11 mouse cellular contexts compared by ENCODE assay signal in the genomic region with DNA sequence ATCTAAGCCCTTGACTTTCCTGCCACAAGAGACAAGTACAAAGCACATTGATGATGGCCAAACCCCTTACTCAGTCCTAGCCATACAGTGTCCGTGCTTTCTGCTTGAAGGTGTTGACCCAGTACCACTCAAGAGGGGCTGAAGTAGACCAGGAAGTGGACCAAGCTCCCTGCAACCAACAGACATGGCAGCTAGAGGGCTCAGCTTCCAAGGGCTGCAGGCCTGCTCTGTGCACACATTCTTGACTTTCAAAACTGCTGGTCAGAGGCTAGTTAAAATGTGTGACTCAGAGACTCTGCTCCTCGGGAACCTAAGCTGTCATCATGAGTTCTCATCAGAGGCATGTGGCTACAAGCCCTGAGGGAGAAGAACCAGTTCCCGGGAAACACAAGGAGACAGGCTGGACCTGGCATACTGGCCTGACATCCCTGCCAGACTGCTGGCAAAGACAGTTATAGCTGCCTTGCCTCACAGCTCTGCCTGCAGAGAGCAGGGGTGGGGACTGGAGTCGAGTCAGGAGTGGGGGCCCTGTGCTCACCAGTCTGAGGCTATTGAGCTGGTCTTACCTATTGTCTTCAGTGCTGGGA. TPM values are rescaled to one million over a fixed set of nuclear protein-coding genes. Genes with fewer than 3 reads are reported as not detected.
DNase-seq lines count a peak whose midpoint lies in the region; ATAC-seq lines count a peak whose summit lies in the region.
"Had no signal": no experiment of that assay in that cellular context is flagged by ENCODE, and none has a peak within 500 bp of the region (broad histone marks: within the 10 kb centered on the region; RNA-seq: fewer than 3 reads in every experiment).

No protein-coding gene starts in this region.

- peak; percentile 79 for DNase-seq in gastrocnemius, adult 18-20 months (ENCODE audit: low spot score)
- no peak for DNase-seq in gastrocnemius, postnatal 25 days
- peak; percentile 72 for DNase-seq in midbrain, embryonic 11.5 days (ENCODE audit: low spot score, missing footprints)
- DNase-seq in cerebellum, postnatal 25 days, result peak; percentile 85 to 87
- DNase-seq in urinary bladder, adult 2 months (ENCODE audit: low spot score), result peak; percentile 62
- no peak for DNase-seq in liver, embryonic 11.5 days (ENCODE audit: low spot score)

- no peak for ATAC-seq in midbrain, embryonic 11.5 days (ENCODE audit: low FRiP score)
- ATAC-seq in midbrain, embryonic 15.5 days (replicated peaks), result no peak
- ATAC-seq in kidney, embryonic 15.5 days (replicated peaks; ENCODE audit: low FRiP score), result no peak
- no peak for ATAC-seq in liver, embryonic 11.5 days (replicated peaks; ENCODE audit: low FRiP score)

- no peaks in the 10 kb centered on the region for H3K4me1 ChIP-seq in midbrain, embryonic 11.5 days (ENCODE audit: control insufficient read depth, insufficient read depth, low read length)
- peaks cover 6% of the 10 kb centered on the region; the same call in 1 of the 2 replicates for H3K4me1 ChIP-seq in midbrain, embryonic 15.5 days
- no peaks in the 10 kb centered on the region for H3K4me1 ChIP-seq in kidney, embryonic 15.5 days
- no peaks in the 10 kb centered on the region for H3K4me1 ChIP-seq in liver, embryonic 11.5 days (replicated peaks; ENCODE audit: control insufficient read depth, insufficient read depth, low read length)

- H3K27me3 ChIP-seq in midbrain, embryonic 11.5 days (ENCODE audit: control insufficient read depth, insufficient read depth, low read length), result no peaks in the 10 kb centered on the region
- no peaks in the 10 kb centered on the region for H3K27me3 ChIP-seq in midbrain, embryonic 15.5 days (replicated peaks)
- H3K27me3 ChIP-seq in kidney, embryonic 15.5 days, result peaks cover 4% of the 10 kb centered on the region; the same call in 1 of the 2 replicates
- no peaks in the 10 kb centered on the region; the same call in 1 of the 2 replicates for H3K27me3 ChIP-seq in liver, embryonic 11.5 days (replicated peaks; ENCODE audit: control insufficient read depth, insufficient read depth, low read length)

- H3K9ac ChIP-seq in midbrain, embryonic 11.5 days (ENCODE audit: low read length), result no peak overlapping the region
- no peak overlapping the region for H3K9ac ChIP-seq in midbrain, embryonic 15.5 days
- no peak overlapping the region for H3K9ac ChIP-seq in kidney, embryonic 15.5 days
- no peak overlapping the region for H3K9ac ChIP-seq in liver, embryonic 11.5 days (ENCODE audit: low read depth, low read length)

- no peaks in the 10 kb centered on the region for H3K36me3 ChIP-seq in midbrain, embryonic 11.5 days (ENCODE audit: control insufficient read depth, insufficient read depth, low read length)
- H3K36me3 ChIP-seq in midbrain, embryonic 15.5 days (replicated peaks), result no peaks in the 10 kb centered on the region
- no peaks in the 10 kb centered on the region for H3K36me3 ChIP-seq in kidney, embryonic 15.5 days
- no peaks in the 10 kb centered on the region for H3K36me3 ChIP-seq in liver, embryonic 11.5 days (ENCODE audit: control insufficient read depth, insufficient read depth, low read length)

- H3K4me2 ChIP-seq in midbrain, embryonic 11.5 days, result no peak overlapping the region
- no peak overlapping the region for H3K4me2 ChIP-seq in midbrain, embryonic 15.5 days
- no peak overlapping the region for H3K4me2 ChIP-seq in kidney, embryonic 15.5 days
- H3K4me2 ChIP-seq in liver, embryonic 11.5 days, result no peak overlapping the region

- no peak overlapping the region for H3K4me3 ChIP-seq in midbrain, embryonic 11.5 days (ENCODE audit: low read depth, low read length)
- H3K4me3 ChIP-seq in midbrain, embryonic 15.5 days, result no peak overlapping the region
- no peak overlapping the region for H3K4me3 ChIP-seq in kidney, embryonic 15.5 days (replicated peaks)
- no peak overlapping the region for H3K4me3 ChIP-seq in liver, embryonic 11.5 days (ENCODE audit: low read depth, low read length)

- H3K9me3 ChIP-seq in midbrain, embryonic 11.5 days (ENCODE audit: control insufficient read depth, low read length), result no peaks in the 10 kb centered on the region
- no peaks in the 10 kb centered on the region for H3K9me3 ChIP-seq in midbrain, embryonic 15.5 days
- no peaks in the 10 kb centered on the region for H3K9me3 ChIP-seq in kidney, embryonic 15.5 days (replicated peaks)
- no peaks in the 10 kb centered on the region for H3K9me3 ChIP-seq in liver, embryonic 11.5 days (ENCODE audit: control insufficient read depth, low read length)

- no peak overlapping the region for H3K27ac ChIP-seq in midbrain, embryonic 11.5 days (ENCODE audit: low read depth, low read length)
- no peak overlapping the region for H3K27ac ChIP-seq in midbrain, embryonic 15.5 days
- no peak overlapping the region for H3K27ac ChIP-seq in kidney, embryonic 15.5 days
- H3K27ac ChIP-seq in liver, embryonic 11.5 days (ENCODE audit: low read depth, low read length), result no peak overlapping the region

- WGBS in midbrain, embryonic 11.5 days, result 77% methylated on average over 4 of the region's 4 CpGs
- 74% methylated on average over 4 of the region's 4 CpGs for WGBS in midbrain, embryonic 15.5 days
- 67% methylated on average over 4 of the region's 4 CpGs for WGBS in kidney, embryonic 15.5 days
- whole genome bisulfite sequencing in liver, embryonic 11.5 days, result 56% methylated on average over 4 of the region's 4 CpGs

RNA-seq across cellular contexts. Expression of gene Bhlhe23, which starts 37.4 kb away (rescaled TPM):
- not detected for total RNA-seq in gastrocnemius, adult 18-20 months (2021)
- total RNA-seq in gastrocnemius, postnatal 25 days (2021), result not detected
- 22.2 and 23.5 TPM in 2 replicates for polyA plus RNA-seq in midbrain, embryonic 11.5 days (2014; fragmentation: Nextera tagmentation; extraction: Ambion mirVana)
- polyA plus RNA-seq in midbrain, embryonic 15.5 days (2015; fragmentation: Nextera tagmentation; extraction: Ambion mirVana), result 14.9 and 16.5 TPM in 2 replicates
- polyA plus RNA-seq in urinary bladder, adult 2 months (2012; rRNA removed), result not detected in 2 replicates
- not detected in 2 replicates for polyA plus RNA-seq in kidney, embryonic 15.5 days (2015; fragmentation: Nextera tagmentation; extraction: Ambion mirVana)
- polyA plus RNA-seq in liver, embryonic 11.5 days (2014; fragmentation: Nextera tagmentation; extraction: Ambion mirVana), result not detected in 2 replicates
- total RNA-seq: layer of hippocampus, adult 18-20 months had no signal
- polyA plus RNA-seq: heart, embryonic 16.5 days; lung, embryonic 16.5 days had no signal

Comparison
In these comparisons a context has a peak if more than half of its experiments do, and no peak if none do; other contexts are left out.
1. DNase-seq: peak in gastrocnemius, adult 18-20 months (single experiment), midbrain, embryonic 11.5 days (single experiment), cerebellum, postnatal 25 days (2 of 2) and urinary bladder, adult 2 months (single experiment); none in gastrocnemius, postnatal 25 days (single experiment) and liver, embryonic 11.5 days (single experiment).
2. RNA of gene Bhlhe23, which starts 37.4 kb away (polyA plus RNA-seq): 22.2 to 23.5 TPM in midbrain, embryonic 11.5 days and 14.9 to 16.5 TPM in midbrain, embryonic 15.5 days; not detected in urinary bladder, adult 2 months, not detected in kidney, embryonic 15.5 days and not detected in liver, embryonic 11.5 days; every median in the first group is over 10 times any median in the second.